ENCODE assay signal across 22 mouse cellular contexts in the genomic region with DNA sequence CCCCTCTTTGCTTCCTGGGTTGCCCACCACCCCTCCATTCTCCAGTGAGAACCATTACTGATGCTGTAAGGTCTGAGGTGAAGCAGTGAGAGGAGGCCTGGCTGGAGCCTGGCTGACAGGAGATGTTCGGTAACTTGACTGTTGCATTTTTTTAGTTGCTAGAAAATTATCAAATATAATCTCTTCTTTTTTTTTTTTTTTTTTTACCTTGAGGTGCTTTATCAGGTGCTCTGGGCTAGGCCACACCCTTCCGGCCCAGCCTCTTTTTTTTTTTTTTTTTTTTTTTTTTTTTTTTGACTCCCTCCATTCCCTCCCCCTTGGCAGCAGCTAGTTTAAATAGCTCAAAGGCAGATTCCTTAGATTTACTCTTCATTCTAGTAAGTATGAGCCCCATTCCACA. TPM values are rescaled to one million over a fixed set of nuclear protein-coding genes. Genes with fewer than 3 reads are reported as not detected.
DNase-seq lines count a peak whose midpoint lies in the region; ATAC-seq and TF ChIP-seq lines count a peak whose summit lies in the region.
"Had no signal": no experiment of that assay in that cellular context is flagged by ENCODE, and none has a peak within 500 bp of the region (broad histone marks: within the 10 kb centered on the region; RNA-seq: fewer than 3 reads in every experiment).

No protein-coding gene starts in this region.

- ATAC-seq in cerebellum, adult (ENCODE audit: insufficient number of reproducible peaks, low FRiP score, low TSS enrichment): no peak
- 0 out of 2 replicates have a peak, but pooled peaks have one; percentile 14 for ATAC-seq in erythroblast, adult 5-6 weeks (replicated peaks; ENCODE audit: low FRiP score, poor library complexity, severe bottlenecking)
- no peak; the same call in 1 of the 2 replicates for ATAC-seq in liver, embryonic 15.5 days (ENCODE audit: insufficient read depth)
- no peak for ATAC-seq in kidney, embryonic 16.5 days (ENCODE audit: low FRiP score, low TSS enrichment)
- ATAC-seq: midbrain, embryonic 16.5 days had no signal

- no peak for DNase-seq in cerebellum, adult 2 months
- DNase-seq in neural tube, embryonic 10.5 days (ENCODE audit: extremely low spot score, low spot score): no peak
- no peak for DNase-seq in testis, postnatal 14 days (ENCODE audit: low spot score)
- DNase-seq: kidney, adult 8-10 months; kidney, postnatal 14 days; layer of hippocampus, postnatal 36 days; lung, embryonic 14.5 days; lung, postnatal 36 days; right cerebral cortex, adult 18-20 months had no signal

- no peaks in the 10 kb centered on the region for H3K9me3 ChIP-seq in liver, embryonic 15.5 days (replicated peaks)
- peaks cover 3% of the 10 kb centered on the region; the same call in 1 of the 2 replicates for H3K9me3 ChIP-seq in kidney, embryonic 16.5 days (ENCODE audit: low read length)
- H3K9me3 ChIP-seq: forebrain, embryonic 12.5 days; heart, embryonic 10.5 days; hindbrain, embryonic 15.5 days; intestine, embryonic 15.5 days; limb, embryonic 13.5 days; midbrain, embryonic 10.5 days; neural tube, embryonic 15.5 days had no signal

- H3K27ac ChIP-seq in cerebellum, adult 2 months (ENCODE audit: insufficient read depth, low read length): peak overlapping the region; percentile 93
- peak overlapping the region; percentile 83 for H3K27ac ChIP-seq in liver, embryonic 15.5 days (replicated peaks)
- H3K27ac ChIP-seq in small intestine, adult 2 months (ENCODE audit: insufficient read depth, low read depth, low read length): 0 out of 2 replicates have a peak overlapping the region, but pooled peaks have one; percentile 6
- H3K27ac ChIP-seq in kidney, embryonic 16.5 days (ENCODE audit: low read length): no peak overlapping the region
- H3K27ac ChIP-seq: forebrain, embryonic 12.5 days; heart, embryonic 10.5 days; hindbrain, embryonic 15.5 days; intestine, embryonic 15.5 days; limb, embryonic 13.5 days; midbrain, embryonic 10.5 days; neural tube, embryonic 15.5 days had no signal

- no peak for TF ChIP-seq CTCF in cerebellum, adult 2 months (IDR thresholded peaks at IDR 0.05; ENCODE audit: borderline replicate concordance, insufficient read depth, low read depth, low read length)
- no peak for TF ChIP-seq CTCF in small intestine, adult 2 months (IDR thresholded peaks at IDR 0.05; ENCODE audit: extremely low read depth, insufficient read length, insufficient replicate concordance, low read depth, low read length)

- H3K36me3 ChIP-seq in liver, embryonic 15.5 days (replicated peaks): peaks cover 8% of the 10 kb centered on the region
- H3K36me3 ChIP-seq in small intestine, adult 2 months (ENCODE audit: control insufficient read depth, insufficient read depth, low read length): peaks cover 9% of the 10 kb centered on the region
- peaks cover 17% of the 10 kb centered on the region for H3K36me3 ChIP-seq in kidney, embryonic 16.5 days (ENCODE audit: insufficient read depth, low read length)
- H3K36me3 ChIP-seq: intestine, embryonic 15.5 days had no signal

- 63% methylated on average over 2 of the region's 2 CpGs for WGBS in cerebellum, adult 2 months
- 12% methylated on average over 2 of the region's 2 CpGs for WGBS in liver, embryonic 15.5 days (ENCODE audit: insufficient replicate concordance)
- WGBS in small intestine, adult 2 months: 40% methylated on average over 2 of the region's 2 CpGs
- 83% methylated on average over 2 of the region's 2 CpGs for WGBS in kidney, embryonic 16.5 days

- no peak overlapping the region for H3K4me3 ChIP-seq in cerebellum, adult 2 months (replicated peaks; ENCODE audit: insufficient read depth, low read depth, low read length)
- no peak overlapping the region for H3K4me3 ChIP-seq in liver, embryonic 15.5 days (replicated peaks)
- H3K4me3 ChIP-seq in small intestine, adult 2 months (ENCODE audit: low read depth, low read length): no peak overlapping the region
- no peak overlapping the region for H3K4me3 ChIP-seq in kidney, embryonic 16.5 days (ENCODE audit: low read length)
- H3K4me3 ChIP-seq: forebrain, embryonic 12.5 days; heart, embryonic 10.5 days; hindbrain, embryonic 15.5 days; intestine, embryonic 15.5 days; limb, embryonic 13.5 days; midbrain, embryonic 10.5 days; neural tube, embryonic 15.5 days had no signal

- no peaks in the 10 kb centered on the region for H3K27me3 ChIP-seq in cerebellum, adult 2 months (ENCODE audit: control insufficient read depth, insufficient read depth, low read length)
- H3K27me3 ChIP-seq in liver, embryonic 15.5 days: no peaks in the 10 kb centered on the region
- H3K27me3 ChIP-seq in small intestine, adult 2 months (ENCODE audit: control insufficient read depth, insufficient read depth, low read length): no peaks in the 10 kb centered on the region
- no peaks in the 10 kb centered on the region for H3K27me3 ChIP-seq in kidney, embryonic 16.5 days (ENCODE audit: insufficient read depth, low read length)
- H3K27me3 ChIP-seq: forebrain, embryonic 12.5 days; hindbrain, embryonic 15.5 days; intestine, embryonic 15.5 days; limb, embryonic 13.5 days; neural tube, embryonic 15.5 days had no signal

- H3K4me2 ChIP-seq in liver, embryonic 15.5 days: peak overlapping the region; percentile 29; the same call in 1 of the 2 replicates
- H3K4me2 ChIP-seq in kidney, embryonic 16.5 days (replicated peaks; ENCODE audit: low read depth, low read length): no peak overlapping the region
- H3K4me2 ChIP-seq: forebrain, embryonic 12.5 days; hindbrain, embryonic 15.5 days; intestine, embryonic 15.5 days; limb, embryonic 13.5 days; lung, embryonic 14.5 days; neural tube, embryonic 15.5 days had no signal

- TF ChIP-seq POLR2A in cerebellum, adult 2 months (IDR thresholded peaks at IDR 0.05; ENCODE audit: borderline replicate concordance, insufficient read depth, low read length): no peak
- no peak for TF ChIP-seq POLR2A in small intestine, adult 2 months (IDR thresholded peaks at IDR 0.05; ENCODE audit: low read depth, low read length)

- peaks cover 23% of the 10 kb centered on the region for H3K4me1 ChIP-seq in cerebellum, adult 2 months (ENCODE audit: control insufficient read depth, insufficient read depth, low read length)
- peaks cover 39% of the 10 kb centered on the region for H3K4me1 ChIP-seq in liver, embryonic 15.5 days (replicated peaks)
- peaks cover 8% of the 10 kb centered on the region; the same call in 1 of the 2 replicates for H3K4me1 ChIP-seq in small intestine, adult 2 months (ENCODE audit: control insufficient read depth, insufficient read depth, insufficient read length, low read length)
- H3K4me1 ChIP-seq in kidney, embryonic 16.5 days (ENCODE audit: insufficient read depth, low read length): no peaks in the 10 kb centered on the region
- H3K4me1 ChIP-seq: forebrain, embryonic 12.5 days; heart, embryonic 10.5 days; hindbrain, embryonic 15.5 days; intestine, embryonic 15.5 days; limb, embryonic 13.5 days; midbrain, embryonic 10.5 days; neural tube, embryonic 15.5 days had no signal

- H3K9ac ChIP-seq in liver, embryonic 15.5 days: no peak overlapping the region
- no peak overlapping the region for H3K9ac ChIP-seq in kidney, embryonic 16.5 days (replicated peaks; ENCODE audit: low read length)
- H3K9ac ChIP-seq: forebrain, embryonic 12.5 days; hindbrain, embryonic 15.5 days; intestine, embryonic 15.5 days; limb, embryonic 13.5 days; lung, embryonic 14.5 days; neural tube, embryonic 15.5 days had no signal

RNA-seq across cellular contexts. Expression of a gene that starts 24.9 kb away (rescaled TPM):
- polyA plus RNA-seq in cerebellum, adult 2 months (2012; rRNA removed): 53.3 and 54.8 TPM in 2 replicates
- total RNA-seq in erythroblast, adult 5-6 weeks (2015; ENCODE audit: low replicate concordance): 29.8 and 52.2 TPM in 2 replicates
- total RNA-seq in erythroblast, adult 5-6 weeks (2017; ENCODE audit: low replicate concordance): 66.5 and 82.1 TPM in 2 replicates
- polyA plus RNA-seq in liver, embryonic 15.5 days (2015; fragmentation: Nextera tagmentation; extraction: Ambion mirVana): 63.5 and 68.6 TPM in 2 replicates
- polyA plus RNA-seq in small intestine, adult 2 months (2012; rRNA removed): 174 and 206 TPM in 2 replicates
- polyA plus RNA-seq in kidney, embryonic 16.5 days (2015; fragmentation: Nextera tagmentation; extraction: Ambion mirVana): 14.8 and 16.7 TPM in 2 replicates
